Mouse (Mus musculus) embryonic facial prominence, embryonic 15.5 days (tissue): ENCODE measurements around the gene Vav3. TPM values are rescaled to one million over a fixed set of nuclear protein-coding genes. Genes with fewer than 3 reads are reported as not detected.
A peak's percentile ranks its signal among the peaks of the same experiment; 100 is the strongest.

Experiments used
- ATAC-seq: fragments of 200-750 bp; cut with Nextera tagmentation; 2 replicates; pipeline ENCODE4 v1.8.0; 2017; ENCODE audit warnings: low read depth, moderate TSS enrichment; ENCODE audit not compliant: insufficient number of reproducible peaks, low FRiP score, low TSS enrichment
- H3K27ac ChIP-seq: fragments of 300-500 bp; sonication (generic); replicated peaks from 2 replicates; pipeline ENCODE4 v1.5.1; 2015; ENCODE audit warnings: mild to moderate bottlenecking, inconsistent platforms
- H3K27me3 ChIP-seq: fragments of 300-500 bp; sonication (generic); 2 replicates; pipeline ENCODE4 v1.6.1; 2015; ENCODE audit warnings: inconsistent platforms
- H3K36me3 ChIP-seq: fragments of 300-500 bp; sonication (generic); 2 replicates; pipeline ENCODE4 v1.6.1; 2015; ENCODE audit warnings: mild to moderate bottlenecking, inconsistent platforms
- H3K4me1 ChIP-seq: fragments of 300-500 bp; sonication (generic); 2 replicates; pipeline ENCODE4 v1.6.1; 2015; ENCODE audit warnings: inconsistent platforms
- H3K4me2 ChIP-seq: fragments of 300-500 bp; sonication (generic); replicated peaks from 2 replicates; pipeline ENCODE4 v1.6.1; 2015; ENCODE audit warnings: mild to moderate bottlenecking, inconsistent platforms
- H3K4me3 ChIP-seq: fragments of 300-500 bp; sonication (generic); replicated peaks from 2 replicates; pipeline ENCODE4 v1.5.1; 2015; ENCODE audit warnings: mild to moderate bottlenecking, inconsistent platforms
- H3K9ac ChIP-seq: fragments of 300-500 bp; sonication (generic); 2 replicates; pipeline ENCODE4 v1.6.1; 2015; ENCODE audit warnings: inconsistent platforms
- H3K9me3 ChIP-seq: fragments of 300-500 bp; sonication (generic); replicated peaks from 2 replicates; pipeline ENCODE4 v1.6.1; 2016; ENCODE audit warnings: inconsistent platforms
- WGBS: fragments of 180-500 bp; shearing (Covaris S2); methylation state at CpG from one replicate; pipeline ENCODE4 v1.1.7; 2015; 5-methylcytosine and 5-hydroxymethylcytosine counted together
- polyA plus RNA-seq: library from polyadenylated mRNA; unstranded; fragments of >200 nt; fragmentation: Nextera tagmentation; extraction: Ambion mirVana; gene quantifications from 2 replicates; pipeline ENCODE4 v1.2.1, GENCODE M21; 2015

The Vav3 gene
- polyA plus RNA-seq, 1 experiment from 2014 or later: 27.7 TPM

DNA sequence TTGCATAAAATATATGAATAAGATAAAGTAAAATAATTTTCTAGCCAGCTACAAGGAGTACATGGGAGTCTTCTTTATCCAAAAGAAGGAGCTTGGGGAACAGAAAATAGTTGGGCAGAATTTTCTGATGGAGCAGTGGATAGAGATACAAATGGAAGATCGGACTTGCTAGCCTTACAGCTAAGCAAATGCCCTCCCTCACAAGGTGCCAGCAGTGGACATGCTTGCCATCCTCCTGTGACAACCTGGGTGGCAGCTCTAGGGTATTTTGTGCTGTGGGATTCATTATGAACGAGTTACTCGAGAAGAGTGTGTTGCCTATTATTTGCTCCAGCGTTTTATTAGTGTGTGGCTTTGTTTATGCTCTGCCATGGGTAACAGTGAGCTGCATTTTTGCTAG, 37.8 kb downstream of the Vav3 start:
- Histone ChIP-seq H3K4me3 (no peak overlapping the region), H3K27ac (no peak overlapping the region), H3K36me3 (no peaks in the 10 kb centered on the region), H3K4me1 (no peaks in the 10 kb centered on the region), H3K9me3 (no peaks in the 10 kb centered on the region), H3K9ac (no peak overlapping the region), H3K27me3 (no peaks in the 10 kb centered on the region), H3K4me2 (no peak overlapping the region)
- WGBS: 66% methylated on average over 4 of the region's 4 CpGs
- ATAC-seq: no peak

DNA sequence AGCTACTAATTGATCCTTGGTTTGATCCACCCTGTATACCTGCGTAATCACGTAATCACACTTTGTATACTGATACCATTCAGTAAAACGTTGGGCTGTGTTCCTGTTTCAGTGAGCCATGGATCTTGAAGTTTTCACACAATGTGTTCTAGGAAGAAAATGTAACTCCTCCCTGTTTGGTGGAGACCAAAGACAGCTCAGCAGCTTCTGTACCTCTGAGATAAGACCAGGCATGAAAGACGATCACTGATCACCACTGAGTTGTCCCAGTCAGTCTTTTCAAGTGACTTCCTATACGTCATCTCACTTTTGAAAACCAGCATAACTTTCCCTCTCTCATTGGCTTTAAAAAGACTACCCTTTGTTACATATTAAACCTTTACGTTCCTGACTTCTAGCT, 38.2 kb downstream of the Vav3 start:
- 79% methylated on average over 6 of the region's 6 CpGs for WGBS
- Histone ChIP-seq H3K9ac (no peak overlapping the region), H3K36me3 (no peaks in the 10 kb centered on the region), H3K4me3 (no peak overlapping the region), H3K9me3 (no peaks in the 10 kb centered on the region), H3K4me1 (no peaks in the 10 kb centered on the region), H3K4me2 (no peak overlapping the region), H3K27ac (no peak overlapping the region), H3K27me3 (no peaks in the 10 kb centered on the region)
- ATAC-seq: no peak

DNA sequence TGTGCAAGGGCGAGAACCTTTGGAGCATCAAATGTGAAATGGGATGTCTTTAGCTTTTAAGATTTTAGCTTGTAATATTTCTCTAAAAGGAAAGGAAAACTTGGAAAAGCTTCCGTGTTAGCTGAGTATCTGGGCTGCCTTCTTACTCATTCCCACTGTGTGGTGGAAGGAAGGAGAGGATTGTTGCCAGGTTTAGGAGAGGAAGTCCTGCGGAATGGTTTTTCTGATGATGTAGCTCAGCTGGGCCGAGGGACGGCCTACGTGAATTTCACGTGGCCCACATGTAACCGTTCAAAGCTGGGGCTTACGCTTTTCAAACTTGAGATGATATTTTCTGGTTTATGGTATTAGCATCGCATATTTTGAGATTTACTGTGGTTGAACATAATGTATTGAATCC, 48.3 kb downstream of the Vav3 start:
- H3K36me3 ChIP-seq: no peaks in the 10 kb centered on the region
- H3K27ac ChIP-seq: no peak overlapping the region
- no peaks in the 10 kb centered on the region for H3K9me3 ChIP-seq
- no peaks in the 10 kb centered on the region for H3K27me3 ChIP-seq
- WGBS: 72% methylated on average over 10 of the region's 10 CpGs
- no peaks in the 10 kb centered on the region for H3K4me1 ChIP-seq
- ATAC-seq: no peak
- H3K4me3 ChIP-seq: no peak overlapping the region
- H3K4me2 ChIP-seq: no peak overlapping the region
- no peak overlapping the region for H3K9ac ChIP-seq

DNA sequence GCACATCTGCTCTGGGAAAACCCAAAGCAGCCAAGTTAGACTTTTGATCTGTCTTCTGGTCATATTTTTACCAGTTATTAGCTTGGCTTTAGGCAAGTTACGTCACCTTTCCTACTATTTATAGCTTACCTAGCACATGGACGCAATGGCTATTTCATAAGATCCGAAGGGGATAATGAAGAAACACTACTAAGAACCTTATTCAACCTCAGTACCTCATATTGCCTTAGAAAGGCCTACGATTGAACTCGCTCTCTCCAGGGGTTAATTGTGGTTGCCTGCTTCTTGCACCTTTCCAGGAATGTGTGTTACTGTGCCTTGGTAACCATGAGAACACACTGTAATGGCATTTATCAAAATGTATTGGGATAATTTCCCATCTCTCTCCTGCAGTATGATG, 61.1 kb downstream of the Vav3 start:
- no peak overlapping the region for H3K27ac ChIP-seq
- ATAC-seq: no peak
- H3K9ac ChIP-seq: no peak overlapping the region
- WGBS: 79% methylated on average over 5 of the region's 5 CpGs
- no peaks in the 10 kb centered on the region for H3K9me3 ChIP-seq
- H3K4me1 ChIP-seq: no peaks in the 10 kb centered on the region
- no peak overlapping the region for H3K4me2 ChIP-seq
- no peak overlapping the region for H3K4me3 ChIP-seq
- H3K27me3 ChIP-seq: no peaks in the 10 kb centered on the region
- no peaks in the 10 kb centered on the region for H3K36me3 ChIP-seq

DNA sequence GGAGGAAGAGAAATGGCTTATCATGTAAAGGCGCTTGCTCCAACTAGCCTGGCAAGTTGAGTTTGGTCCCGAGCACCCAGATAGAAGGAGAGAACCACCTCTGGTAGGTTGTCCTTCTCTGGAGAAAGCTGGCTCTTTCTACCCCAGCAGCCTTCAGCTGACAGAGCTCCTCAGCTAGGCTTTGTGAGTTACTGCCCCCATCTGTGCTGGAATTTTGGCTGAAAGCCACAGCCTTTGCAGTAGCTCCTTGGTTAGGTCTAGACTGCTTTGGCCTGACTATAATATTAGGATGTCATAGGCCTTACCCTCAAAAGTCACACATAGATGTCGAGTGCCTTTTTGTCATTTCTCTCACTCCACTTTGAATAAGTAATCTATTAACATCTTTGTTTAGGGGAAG, 70.8 kb downstream of the Vav3 start:
- WGBS: 84% methylated on average over 3 of the region's 3 CpGs

DNA sequence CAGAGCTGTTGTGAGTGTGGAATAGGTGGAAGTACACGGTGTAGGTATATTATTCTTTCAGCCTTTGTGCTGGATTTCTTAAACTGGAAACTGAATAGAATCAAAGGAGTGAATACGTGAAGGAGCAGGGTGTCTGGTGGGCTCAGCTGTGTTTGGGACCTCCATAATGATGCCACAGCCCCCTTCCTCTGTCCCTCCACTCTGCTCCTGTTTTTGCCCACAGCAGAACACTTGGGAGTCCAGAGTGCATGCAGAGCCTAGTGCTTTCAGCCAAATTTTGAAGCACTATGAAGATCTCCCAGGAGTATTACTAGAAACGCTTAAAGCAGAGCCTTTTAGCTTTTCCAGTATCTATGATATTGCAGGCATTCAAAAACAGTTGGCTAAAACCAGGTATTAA, 80.0 kb downstream of the Vav3 start:
- WGBS: 63% methylated on average over 3 of the region's 3 CpGs
- no peaks in the 10 kb centered on the region for H3K27me3 ChIP-seq
- no peak overlapping the region for H3K4me3 ChIP-seq
- ATAC-seq: no peak
- no peak overlapping the region for H3K4me2 ChIP-seq
- no peaks in the 10 kb centered on the region for H3K9me3 ChIP-seq
- no peaks in the 10 kb centered on the region for H3K36me3 ChIP-seq
- H3K9ac ChIP-seq: no peak overlapping the region
- 0 out of 2 replicates have a peak, but pooled peaks cover 6% of the 10 kb centered on the region for H3K4me1 ChIP-seq
- H3K27ac ChIP-seq: no peak overlapping the region; the same call in 1 of the 2 replicates

More for the DNA sequence above, 70.8 kb downstream of the Vav3 start:
- H3K4me3 ChIP-seq: no peak overlapping the region
- no peaks in the 10 kb centered on the region for H3K27me3 ChIP-seq
- no peak overlapping the region for H3K9ac ChIP-seq
- ATAC-seq: no peak
- no peaks in the 10 kb centered on the region for H3K9me3 ChIP-seq
- no peak overlapping the region for H3K27ac ChIP-seq
- H3K36me3 ChIP-seq: no peaks in the 10 kb centered on the region
- no peaks in the 10 kb centered on the region for H3K4me1 ChIP-seq
- no peak overlapping the region for H3K4me2 ChIP-seq

DNA sequence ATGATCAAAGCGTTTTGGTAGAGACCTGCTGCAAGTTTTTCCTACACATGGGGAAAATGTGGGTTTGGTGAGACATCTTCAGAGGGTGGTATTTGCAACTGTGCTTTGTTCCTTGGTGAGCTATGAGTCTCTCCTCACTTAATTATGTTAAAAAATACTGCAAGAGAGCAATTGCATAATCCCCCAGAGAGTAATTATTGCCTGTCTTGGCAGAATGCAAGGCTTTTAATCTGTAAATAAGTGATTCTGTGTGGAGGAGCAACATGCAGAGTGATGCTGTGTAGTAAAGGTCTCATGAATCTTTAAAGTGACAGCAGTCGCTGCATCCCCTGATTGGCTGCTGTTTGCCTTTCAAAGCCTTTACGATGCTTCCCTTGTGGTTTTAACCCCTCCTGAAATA, 80.6 kb downstream of the Vav3 start:
- ATAC-seq: no peak
- WGBS: 27% methylated on average over 3 of the region's 3 CpGs
- no peaks in the 10 kb centered on the region for H3K36me3 ChIP-seq

DNA sequence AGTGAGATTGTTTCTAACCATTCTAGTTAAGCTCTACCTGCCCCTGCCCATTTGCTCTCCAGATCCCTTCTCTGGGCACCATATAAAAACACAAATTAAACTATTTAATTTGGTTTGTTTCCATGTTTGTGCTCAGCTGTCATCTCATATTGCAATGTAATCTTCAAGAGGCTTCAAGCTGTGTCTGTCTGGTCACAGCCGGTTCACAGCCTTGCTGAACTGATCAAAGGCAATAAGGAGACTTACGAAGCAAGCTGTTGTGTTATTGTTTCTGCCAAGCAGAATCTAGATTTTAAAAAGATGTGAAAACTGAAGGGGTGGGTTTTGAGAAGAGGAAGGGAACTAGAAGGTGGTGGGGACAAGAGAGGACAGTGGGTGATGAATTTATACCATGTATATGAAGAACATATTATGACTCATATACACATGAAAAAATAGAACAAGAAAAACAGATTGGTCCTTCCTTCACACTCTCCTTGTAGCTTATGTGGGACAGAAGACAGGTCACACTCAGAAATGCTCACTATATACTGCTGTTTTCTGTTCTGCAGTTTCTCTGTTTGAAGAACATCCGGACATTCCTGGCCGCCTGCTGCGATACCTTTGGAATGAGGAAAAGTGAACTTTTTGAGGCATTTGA, 83.1 kb downstream of the Vav3 start:
- H3K36me3 ChIP-seq: no peaks in the 10 kb centered on the region
- no peak overlapping the region for H3K4me3 ChIP-seq
- 71% methylated on average over 5 of the region's 5 CpGs for WGBS
- no peaks in the 10 kb centered on the region for H3K9me3 ChIP-seq
- H3K9ac ChIP-seq: no peak overlapping the region
- no peak overlapping the region for H3K4me2 ChIP-seq
- ATAC-seq: no peak
- 0 out of 2 replicates have a peak, but pooled peaks cover 6% of the 10 kb centered on the region for H3K4me1 ChIP-seq
- no peaks in the 10 kb centered on the region for H3K27me3 ChIP-seq
- no peak overlapping the region for H3K27ac ChIP-seq

More for the DNA sequence above, 80.6 kb downstream of the Vav3 start:
- H3K9me3 ChIP-seq: no peaks in the 10 kb centered on the region
- no peak overlapping the region; the same call in 1 of the 2 replicates for H3K27ac ChIP-seq
- no peaks in the 10 kb centered on the region for H3K27me3 ChIP-seq
- H3K4me3 ChIP-seq: no peak overlapping the region
- H3K4me1 ChIP-seq: 0 out of 2 replicates have a peak, but pooled peaks cover 6% of the 10 kb centered on the region
- no peak overlapping the region for H3K4me2 ChIP-seq
- no peak overlapping the region for H3K9ac ChIP-seq

DNA sequence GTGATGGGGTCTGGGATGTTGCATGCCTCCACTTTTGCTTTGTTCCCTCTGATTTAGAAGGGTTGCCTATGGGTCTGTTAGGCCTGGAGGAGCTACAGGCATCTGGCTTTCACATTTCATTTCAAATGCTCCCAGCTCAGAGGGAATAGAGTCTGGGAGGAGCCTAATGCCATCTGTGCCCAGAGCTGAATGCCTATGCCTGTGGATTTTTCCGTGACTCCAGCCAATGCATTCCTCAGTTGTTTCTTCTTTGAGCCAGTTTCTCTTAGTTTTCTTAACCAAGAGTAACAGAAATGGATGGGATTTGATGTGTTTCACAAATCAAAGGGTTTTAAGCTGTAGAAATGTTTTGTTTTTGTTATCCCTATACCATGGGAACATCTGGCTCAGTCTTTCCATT, 90.8 kb downstream of the Vav3 start:
- H3K9ac ChIP-seq: no peak overlapping the region
- no peak overlapping the region for H3K4me3 ChIP-seq
- 0 out of 2 replicates have a peak, but pooled peaks cover 8% of the 10 kb centered on the region for H3K4me1 ChIP-seq
- 15% methylated on average over 1 of the region's 1 CpGs for WGBS
- no peaks in the 10 kb centered on the region for H3K9me3 ChIP-seq
- H3K4me2 ChIP-seq: no peak overlapping the region
- no peaks in the 10 kb centered on the region for H3K27me3 ChIP-seq
- H3K36me3 ChIP-seq: no peaks in the 10 kb centered on the region
- peak overlapping the region; percentile 82 for H3K27ac ChIP-seq
- peak; percentile 83; the same call in 1 of the 2 replicates for ATAC-seq

DNA sequence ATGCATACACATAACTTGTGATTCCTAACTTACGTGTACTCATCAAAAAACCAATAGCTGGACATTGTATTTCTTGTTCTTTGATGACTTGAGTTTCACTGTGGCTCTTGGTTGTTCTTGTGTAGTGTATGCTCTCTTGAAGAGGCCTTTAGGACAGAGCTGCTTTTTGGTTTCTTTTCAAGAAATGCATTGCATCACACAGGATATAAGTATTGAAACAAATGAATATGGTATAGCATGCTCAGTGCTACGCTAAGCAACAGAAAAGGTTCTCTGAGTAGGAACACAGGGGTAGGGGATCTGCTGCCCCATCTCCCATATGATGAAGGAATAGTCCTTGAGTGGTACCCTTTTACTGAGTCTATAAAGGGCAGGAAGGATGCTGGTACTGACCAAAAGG, 98.1 kb downstream of the Vav3 start:
- ATAC-seq: no peak
- Histone ChIP-seq H3K36me3 (no peaks in the 10 kb centered on the region), H3K4me1 (no peaks in the 10 kb centered on the region), H3K27me3 (no peaks in the 10 kb centered on the region), H3K9ac (no peak overlapping the region), H3K4me3 (no peak overlapping the region), H3K9me3 (no peaks in the 10 kb centered on the region), H3K27ac (no peak overlapping the region), H3K4me2 (no peak overlapping the region)
- WGBS: 92% methylated on average over 2 of the region's 2 CpGs

DNA sequence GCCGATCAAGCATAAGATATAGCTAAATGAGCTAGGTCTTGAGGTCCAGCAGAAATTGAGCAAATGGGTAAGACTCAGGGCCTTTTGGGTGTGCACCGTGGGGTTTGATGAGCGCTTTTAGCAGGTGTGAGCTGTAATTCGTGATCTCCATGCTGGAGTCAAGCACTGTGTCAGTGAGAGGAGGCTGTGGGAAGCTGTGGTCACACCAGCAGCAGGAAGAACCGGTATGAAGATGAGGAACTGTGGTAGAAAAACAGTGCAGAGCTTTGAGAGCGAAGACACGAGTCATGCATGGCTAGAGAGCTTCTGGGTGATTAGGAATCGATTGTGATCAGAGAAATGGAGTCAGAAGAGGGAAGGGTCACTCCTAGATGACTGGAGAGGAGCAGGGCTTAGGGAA, 98.8 kb downstream of the Vav3 start:
- no peaks in the 10 kb centered on the region for H3K4me1 ChIP-seq
- no peaks in the 10 kb centered on the region for H3K27me3 ChIP-seq
- H3K9ac ChIP-seq: no peak overlapping the region
- H3K27ac ChIP-seq: no peak overlapping the region
- WGBS: 81% methylated on average over 8 of the region's 8 CpGs
- H3K4me3 ChIP-seq: no peak overlapping the region
- no peaks in the 10 kb centered on the region for H3K9me3 ChIP-seq
- H3K36me3 ChIP-seq: no peaks in the 10 kb centered on the region
- no peak for ATAC-seq
- no peak overlapping the region for H3K4me2 ChIP-seq

DNA sequence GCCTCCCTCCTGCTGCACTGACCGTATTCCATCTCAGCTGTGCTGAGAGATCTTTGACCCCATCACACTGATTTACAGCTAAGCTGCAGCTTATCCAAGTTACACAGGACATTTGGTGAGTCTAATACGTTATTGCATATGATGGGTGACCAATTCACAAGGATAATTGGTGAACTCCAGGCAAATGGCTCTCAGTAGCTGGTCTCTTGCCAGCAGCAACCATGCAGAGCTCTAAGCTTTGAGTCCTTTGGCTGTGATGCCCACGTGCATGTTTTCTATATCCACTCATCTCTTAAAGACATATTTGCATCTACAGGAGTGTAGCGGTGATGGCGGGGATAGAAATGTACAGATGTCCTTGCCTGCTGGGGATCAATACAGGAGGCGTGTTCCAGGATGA, 99.5 kb downstream of the Vav3 start:
- Histone ChIP-seq H3K4me3 (no peak overlapping the region), H3K9ac (no peak overlapping the region), H3K4me1 (no peaks in the 10 kb centered on the region), H3K9me3 (no peaks in the 10 kb centered on the region), H3K36me3 (no peaks in the 10 kb centered on the region), H3K27me3 (no peaks in the 10 kb centered on the region), H3K27ac (no peak overlapping the region), H3K4me2 (no peak overlapping the region)
- 85% methylated on average over 6 of the region's 6 CpGs for WGBS
- no peak for ATAC-seq
